Comparison of ENCODE assay signal across 21 mouse cellular contexts in the genomic region with DNA sequence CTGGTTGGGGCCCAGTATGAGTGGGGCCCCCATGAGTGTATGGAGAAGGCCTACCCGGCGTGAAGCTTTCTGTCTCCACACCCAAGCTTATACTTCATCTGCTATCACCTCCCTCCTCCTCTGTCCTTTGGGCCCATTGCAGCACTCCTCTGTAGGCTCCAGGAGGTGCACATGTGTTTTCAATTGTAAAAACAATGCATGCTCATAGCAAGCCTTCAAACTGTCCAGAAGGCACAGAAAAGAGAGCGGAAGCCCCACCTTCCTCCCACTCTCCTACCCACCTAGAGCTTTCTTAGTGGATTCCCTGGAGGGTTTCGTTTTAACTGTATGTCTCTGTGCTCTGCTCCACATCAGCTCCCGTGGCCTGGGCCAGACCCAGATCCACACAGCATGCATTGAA. TPM values are rescaled to one million over a fixed set of nuclear protein-coding genes. Genes with fewer than 3 reads are reported as not detected.
DNase-seq lines count a peak whose midpoint lies in the region; ATAC-seq and TF ChIP-seq lines count a peak whose summit lies in the region.
"Had no signal": no experiment of that assay in that cellular context is flagged by ENCODE, and none has a peak within 500 bp of the region (broad histone marks: within the 10 kb centered on the region; RNA-seq: fewer than 3 reads in every experiment).

No protein-coding gene starts in this region.

- intact Hi-C loops in heart, postnatal 25 days (cut with DNase I), result loop anchor here (5.0 kb wide), 2 partner anchors 373 to 388 kb away; no protein-coding TSS in a partner anchor

- no peak overlapping the region for H3K4me2 ChIP-seq in kidney, embryonic 15.5 days
- H3K4me2 ChIP-seq in embryonic facial prominence, embryonic 15.5 days (replicated peaks), result no peak overlapping the region
- no peak overlapping the region for H3K4me2 ChIP-seq in limb, embryonic 14.5 days (replicated peaks; ENCODE audit: low read depth, low read length, severe bottlenecking)
- H3K4me2 ChIP-seq: hindbrain, embryonic 14.5 days; intestine, embryonic 15.5 days had no signal

- no peak for ATAC-seq in kidney, embryonic 15.5 days (replicated peaks; ENCODE audit: low FRiP score)
- 0 out of 2 replicates have a peak, but pooled peaks have one; percentile 25 for ATAC-seq in embryonic facial prominence, embryonic 15.5 days (ENCODE audit: insufficient number of reproducible peaks, low FRiP score, low TSS enrichment, low read depth)
- peak; percentile 68 for ATAC-seq in limb, embryonic 14.5 days (ENCODE audit: low FRiP score, low read depth)
- ATAC-seq: forebrain, embryonic 16.5 days; intestine, embryonic 15.5 days had no signal

- peaks cover 35% of the 10 kb centered on the region for H3K4me1 ChIP-seq in kidney, embryonic 15.5 days
- H3K4me1 ChIP-seq in embryonic facial prominence, embryonic 10.5 days, result peaks cover 24% of the 10 kb centered on the region
- peaks cover 32% of the 10 kb centered on the region for H3K4me1 ChIP-seq in embryonic facial prominence, embryonic 15.5 days
- peaks cover 17% of the 10 kb centered on the region for H3K4me1 ChIP-seq in limb, embryonic 14.5 days (ENCODE audit: control insufficient read depth, insufficient read depth, low read length)
- H3K4me1 ChIP-seq: intestine, embryonic 15.5 days had no signal

- 60% methylated on average over 5 of the region's 5 CpGs for WGBS in kidney, embryonic 15.5 days
- 65% methylated on average over 5 of the region's 5 CpGs for WGBS in embryonic facial prominence, embryonic 10.5 days
- 33% methylated on average over 5 of the region's 5 CpGs for WGBS in embryonic facial prominence, embryonic 15.5 days
- 35% methylated on average over 5 of the region's 5 CpGs for WGBS in limb, embryonic 14.5 days

- no peaks in the 10 kb centered on the region for H3K9me3 ChIP-seq in kidney, embryonic 15.5 days (replicated peaks)
- no peaks in the 10 kb centered on the region for H3K9me3 ChIP-seq in embryonic facial prominence, embryonic 10.5 days
- no peaks in the 10 kb centered on the region for H3K9me3 ChIP-seq in embryonic facial prominence, embryonic 15.5 days (replicated peaks)
- no peaks in the 10 kb centered on the region for H3K9me3 ChIP-seq in limb, embryonic 14.5 days (ENCODE audit: control insufficient read depth, low read length)
- H3K9me3 ChIP-seq: heart, embryonic 10.5 days; intestine, embryonic 15.5 days had no signal

- H3K4me3 ChIP-seq in kidney, embryonic 15.5 days (replicated peaks), result no peak overlapping the region
- H3K4me3 ChIP-seq in embryonic facial prominence, embryonic 10.5 days, result no peak overlapping the region
- H3K4me3 ChIP-seq in embryonic facial prominence, embryonic 15.5 days (replicated peaks), result no peak overlapping the region
- no peak overlapping the region for H3K4me3 ChIP-seq in limb, embryonic 14.5 days (replicated peaks; ENCODE audit: low read length)
- H3K4me3 ChIP-seq: heart, embryonic 10.5 days; intestine, embryonic 15.5 days; megakaryocyte, embryonic 14.5 days had no signal

- no peak for DNase-seq in kidney, adult 11 months
- DNase-seq in embryonic facial prominence, embryonic 10.5 days (ENCODE audit: low spot score), result no peak
- peak; percentile 34 for DNase-seq in limb, embryonic 14.5 days (ENCODE audit: low spot score)
- no peak for DNase-seq in heart, postnatal 25 days (ENCODE audit: low spot score)
- DNase-seq in layer of hippocampus, adult 11-12 months (ENCODE audit: low spot score), result no peak
- DNase-seq: adrenal gland, adult 2 months; cerebellum, adult 2 months; cerebellum, postnatal 36 days; heart, postnatal 10 days; layer of hippocampus, postnatal 36 days; lung, adult 2 months; right cerebral cortex, postnatal 25 days; thymus, adult 2 months had no signal

- no peak for TF ChIP-seq POLR2A in limb, embryonic 14.5 days (IDR thresholded peaks at IDR 0.05; ENCODE audit: borderline replicate concordance, extremely low read depth, insufficient read depth, insufficient read length)

- 0 out of 2 replicates have a peak overlapping the region, but pooled peaks have one; percentile 54 for H3K27ac ChIP-seq in kidney, embryonic 15.5 days
- H3K27ac ChIP-seq in embryonic facial prominence, embryonic 10.5 days (replicated peaks), result peak overlapping the region; percentile 74
- peak overlapping the region; percentile 76 for H3K27ac ChIP-seq in embryonic facial prominence, embryonic 15.5 days (replicated peaks)
- H3K27ac ChIP-seq in limb, embryonic 14.5 days (replicated peaks; ENCODE audit: low read depth, low read length), result peak overlapping the region; percentile 75
- H3K27ac ChIP-seq: heart, embryonic 10.5 days; hindbrain, embryonic 14.5 days; intestine, embryonic 15.5 days; kidney, postnatal 0 days had no signal

- H3K36me3 ChIP-seq in kidney, embryonic 15.5 days, result no peaks in the 10 kb centered on the region
- H3K36me3 ChIP-seq in embryonic facial prominence, embryonic 10.5 days (replicated peaks), result no peaks in the 10 kb centered on the region
- H3K36me3 ChIP-seq in embryonic facial prominence, embryonic 15.5 days, result no peaks in the 10 kb centered on the region
- H3K36me3 ChIP-seq in limb, embryonic 14.5 days (ENCODE audit: control insufficient read depth, insufficient read depth, low read length), result no peaks in the 10 kb centered on the region
- H3K36me3 ChIP-seq: heart, embryonic 10.5 days; intestine, embryonic 15.5 days had no signal

- no peaks in the 10 kb centered on the region for H3K27me3 ChIP-seq in kidney, embryonic 15.5 days
- H3K27me3 ChIP-seq in embryonic facial prominence, embryonic 10.5 days (replicated peaks; ENCODE audit: low read depth, poor library complexity, severe bottlenecking), result no peaks in the 10 kb centered on the region; the same call in 1 of the 2 replicates
- no peaks in the 10 kb centered on the region for H3K27me3 ChIP-seq in embryonic facial prominence, embryonic 15.5 days
- no peaks in the 10 kb centered on the region for H3K27me3 ChIP-seq in limb, embryonic 14.5 days (ENCODE audit: control insufficient read depth, insufficient read depth, low read length)
- H3K27me3 ChIP-seq: intestine, embryonic 15.5 days had no signal

- no peak overlapping the region for H3K9ac ChIP-seq in kidney, embryonic 15.5 days
- H3K9ac ChIP-seq in embryonic facial prominence, embryonic 15.5 days, result no peak overlapping the region
- no peak overlapping the region for H3K9ac ChIP-seq in limb, embryonic 14.5 days (ENCODE audit: low read depth, low read length, severe bottlenecking)
- H3K9ac ChIP-seq: hindbrain, embryonic 14.5 days; intestine, embryonic 15.5 days had no signal

RNA-seq across cellular contexts. Expression of a gene that starts 30.1 kb away (rescaled TPM):
- 403 and 425 TPM in 2 replicates for polyA plus RNA-seq in kidney, embryonic 15.5 days (2015; fragmentation: Nextera tagmentation; extraction: Ambion mirVana)
- 302 and 327 TPM in 2 replicates for polyA plus RNA-seq in embryonic facial prominence, embryonic 10.5 days (2016; fragmentation: Nextera tagmentation; extraction: Ambion mirVana)
- 376 and 384 TPM in 2 replicates for polyA plus RNA-seq in embryonic facial prominence, embryonic 15.5 days (2015; fragmentation: Nextera tagmentation; extraction: Ambion mirVana)
- polyA plus RNA-seq in limb, embryonic 14.5 days (2012; rRNA removed), result 316 and 329 TPM in 2 replicates
- polyA plus RNA-seq in limb, embryonic 14.5 days (2014; fragmentation: Nextera tagmentation; extraction: Ambion mirVana), result 381 and 396 TPM in 2 replicates
- total RNA-seq in heart, postnatal 25 days (2021), result 100 to 1,000 TPM in 1 of 2 experiments, 10 to 100 TPM in 1; 95.7 to 115 TPM
